In the genomic region with DNA sequence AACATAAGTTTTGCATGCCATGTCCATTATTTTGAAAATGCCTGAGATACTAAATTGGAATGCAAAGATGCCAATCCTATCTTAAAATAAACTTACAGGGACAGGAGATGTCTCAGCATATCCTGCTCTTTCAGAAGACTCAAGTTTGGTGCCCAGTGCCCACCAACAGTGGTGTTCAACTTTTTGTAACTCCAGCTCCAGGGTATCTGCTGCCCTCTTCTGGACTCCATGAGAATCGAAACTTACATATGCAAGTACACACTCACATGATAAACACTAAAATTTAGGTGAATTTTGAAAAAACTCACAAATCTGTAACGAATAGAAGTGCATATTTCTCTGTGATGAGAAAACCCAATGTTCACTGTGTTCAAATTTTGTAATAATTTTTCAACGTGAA, we compare ENCODE assay signal across 9 mouse cellular contexts.
A peak's percentile ranks its signal among the peaks of the same experiment; 100 is the strongest.
DNase-seq lines count a peak whose midpoint lies in the region; ATAC-seq and TF ChIP-seq lines count a peak whose summit lies in the region.
"Had no signal": no experiment of that assay in that cellular context is flagged by ENCODE, and none has a peak within 500 bp of the region (broad histone marks: within the 10 kb centered on the region; RNA-seq: fewer than 3 reads in every experiment).

No protein-coding gene starts in this region.

- peak; percentile 35 for TF ChIP-seq CTCF in midbrain, postnatal 0 days (IDR thresholded peaks at IDR 0.05)

- no peaks in the 10 kb centered on the region for H3K36me3 ChIP-seq in hindbrain, embryonic 11.5 days (ENCODE audit: control insufficient read depth, insufficient read depth, low read length)
- H3K36me3 ChIP-seq in hindbrain, embryonic 12.5 days: no peaks in the 10 kb centered on the region
- no peaks in the 10 kb centered on the region for H3K36me3 ChIP-seq in midbrain, postnatal 0 days (ENCODE audit: insufficient read depth, low read length)
- H3K36me3 ChIP-seq in midbrain, embryonic 10.5 days: no peaks in the 10 kb centered on the region
- no peaks in the 10 kb centered on the region for H3K36me3 ChIP-seq in splenic B cell, adult 2 months (ENCODE audit: control insufficient read depth, insufficient read depth, low read length, poor library complexity, severe bottlenecking)
- no peaks in the 10 kb centered on the region for H3K36me3 ChIP-seq in hindbrain, embryonic 14.5 days (replicated peaks; ENCODE audit: control insufficient read depth, insufficient read depth)

- WGBS in hindbrain, embryonic 11.5 days: 55% methylated on average over 3 of the region's 3 CpGs
- WGBS in hindbrain, embryonic 12.5 days: 54% methylated on average over 3 of the region's 3 CpGs
- 52% methylated on average over 3 of the region's 3 CpGs for WGBS in midbrain, postnatal 0 days
- WGBS in midbrain, embryonic 10.5 days: 55% methylated on average over 3 of the region's 3 CpGs
- WGBS in hindbrain, embryonic 14.5 days: 50% methylated on average over 3 of the region's 3 CpGs

- no peaks in the 10 kb centered on the region for H3K27me3 ChIP-seq in hindbrain, embryonic 11.5 days (ENCODE audit: control insufficient read depth, insufficient read depth, low read length)
- no peaks in the 10 kb centered on the region for H3K27me3 ChIP-seq in hindbrain, embryonic 12.5 days
- H3K27me3 ChIP-seq in midbrain, postnatal 0 days (ENCODE audit: insufficient read depth, low read length): no peaks in the 10 kb centered on the region
- H3K27me3 ChIP-seq in midbrain, embryonic 10.5 days (ENCODE audit: low read depth, poor library complexity, severe bottlenecking): no peaks in the 10 kb centered on the region
- H3K27me3 ChIP-seq in splenic B cell, adult 2 months (ENCODE audit: control insufficient read depth, insufficient read depth, low read length, poor library complexity, severe bottlenecking): no peaks in the 10 kb centered on the region
- no peaks in the 10 kb centered on the region for H3K27me3 ChIP-seq in hindbrain, embryonic 14.5 days (ENCODE audit: control insufficient read depth, insufficient read depth, low read length)

- no peak overlapping the region for H3K9ac ChIP-seq in hindbrain, embryonic 11.5 days (ENCODE audit: low read depth, low read length)
- no peak overlapping the region for H3K9ac ChIP-seq in hindbrain, embryonic 12.5 days
- H3K9ac ChIP-seq in midbrain, postnatal 0 days (replicated peaks; ENCODE audit: low read length, poor library complexity, severe bottlenecking): no peak overlapping the region
- no peak overlapping the region for H3K9ac ChIP-seq in hindbrain, embryonic 14.5 days

- ATAC-seq in hindbrain, embryonic 11.5 days (ENCODE audit: low FRiP score): no peak
- ATAC-seq in hindbrain, embryonic 12.5 days (ENCODE audit: low FRiP score): no peak
- no peak for ATAC-seq in midbrain, postnatal 0 days (ENCODE audit: low FRiP score)
- ATAC-seq in hindbrain, embryonic 14.5 days (ENCODE audit: low FRiP score): no peak
- ATAC-seq: midbrain, embryonic 16.5 days had no signal

- H3K27ac ChIP-seq in hindbrain, embryonic 11.5 days (ENCODE audit: low read depth, low read length): no peak overlapping the region
- H3K27ac ChIP-seq in hindbrain, embryonic 12.5 days: no peak overlapping the region
- H3K27ac ChIP-seq in midbrain, postnatal 0 days (ENCODE audit: low read depth, low read length): no peak overlapping the region
- no peak overlapping the region for H3K27ac ChIP-seq in midbrain, embryonic 10.5 days (replicated peaks)
- H3K27ac ChIP-seq in hindbrain, embryonic 14.5 days: no peak overlapping the region

- H3K4me3 ChIP-seq in hindbrain, embryonic 11.5 days (ENCODE audit: low read depth, low read length): no peak overlapping the region
- H3K4me3 ChIP-seq in hindbrain, embryonic 12.5 days: no peak overlapping the region
- H3K4me3 ChIP-seq in midbrain, postnatal 0 days (ENCODE audit: low read depth, low read length): no peak overlapping the region
- no peak overlapping the region for H3K4me3 ChIP-seq in midbrain, embryonic 10.5 days
- no peak overlapping the region for H3K4me3 ChIP-seq in hindbrain, embryonic 14.5 days (replicated peaks; ENCODE audit: low read length)

- H3K4me1 ChIP-seq in hindbrain, embryonic 11.5 days (replicated peaks; ENCODE audit: control insufficient read depth, insufficient read depth, low read length): no peaks in the 10 kb centered on the region
- no peaks in the 10 kb centered on the region for H3K4me1 ChIP-seq in hindbrain, embryonic 12.5 days
- no peaks in the 10 kb centered on the region for H3K4me1 ChIP-seq in midbrain, postnatal 0 days (ENCODE audit: insufficient read depth, low read length)
- H3K4me1 ChIP-seq in midbrain, embryonic 10.5 days: peaks cover 3% of the 10 kb centered on the region; the same call in 1 of the 2 replicates
- no peaks in the 10 kb centered on the region for H3K4me1 ChIP-seq in hindbrain, embryonic 14.5 days (replicated peaks; ENCODE audit: control insufficient read depth, insufficient read depth, low read length)

- no peaks in the 10 kb centered on the region for H3K9me3 ChIP-seq in hindbrain, embryonic 11.5 days (ENCODE audit: control insufficient read depth, low read length)
- H3K9me3 ChIP-seq in hindbrain, embryonic 12.5 days (replicated peaks): no peaks in the 10 kb centered on the region
- H3K9me3 ChIP-seq in midbrain, postnatal 0 days (ENCODE audit: low read length): no peaks in the 10 kb centered on the region
- no peaks in the 10 kb centered on the region for H3K9me3 ChIP-seq in midbrain, embryonic 10.5 days (replicated peaks)
- H3K9me3 ChIP-seq in hindbrain, embryonic 14.5 days (ENCODE audit: control insufficient read depth, low read length): no peaks in the 10 kb centered on the region

- peak; percentile 19 for DNase-seq in hindbrain, embryonic 11.5 days (ENCODE audit: low spot score)
- DNase-seq in midbrain, postnatal 0 days (ENCODE audit: low spot score): no peak
- no peak for DNase-seq in midbrain, embryonic 10.5 days (ENCODE audit: low spot score)
- peak; percentile 47 for DNase-seq in R1 (ENCODE audit: low read depth, low spot score)
- peak; percentile 45 for DNase-seq in splenic B cell, adult 2 months (ENCODE audit: low read depth, low spot score)
- no peak for DNase-seq in hindbrain, embryonic 14.5 days (ENCODE audit: low spot score)
- DNase-seq in frontal cortex, adult 2 months (ENCODE audit: extremely low spot score in 1 of 2, low spot score in 1 of 2): no peak

- no peak overlapping the region for H3K4me2 ChIP-seq in hindbrain, embryonic 11.5 days (replicated peaks; ENCODE audit: low read depth, low read length)
- H3K4me2 ChIP-seq in hindbrain, embryonic 12.5 days (replicated peaks): no peak overlapping the region
- H3K4me2 ChIP-seq in midbrain, postnatal 0 days (ENCODE audit: low read depth, low read length, poor library complexity, severe bottlenecking): no peak overlapping the region
- no peak overlapping the region for H3K4me2 ChIP-seq in hindbrain, embryonic 14.5 days (replicated peaks)

Comparison
In these comparisons a context has a peak if more than half of its experiments do, and no peak if none do; other contexts are left out.
1. DNase-seq: peak in hindbrain, embryonic 11.5 days (single experiment), R1 (single experiment) and splenic B cell, adult 2 months (single experiment); none in midbrain, postnatal 0 days (single experiment), midbrain, embryonic 10.5 days (single experiment), hindbrain, embryonic 14.5 days (single experiment) and frontal cortex, adult 2 months (0 of 2).